Mouse (Mus musculus): Measurements from ENCODE around the gene Npb. TPM values are rescaled to one million over a fixed set of nuclear protein-coding genes. Genes with fewer than 3 reads are reported as not detected.
A peak's percentile ranks its signal among the peaks of the same experiment; 100 is the strongest.

Gene Npb
- total RNA-seq, 2 experiments from 2014 or later, result not detected

GRCm38 (mm10) chr11:120615167-120615566, 6.9 kb downstream of the Npb start:
- no peak for DNase-seq

- no peak for DNase-seq
Measured at GRCm38 (mm10) chr11:120615606-120616203, 7.4 kb downstream of the Npb start.

- DNase-seq, result no peak
Measured at GRCm38 (mm10) chr11:120616617-120617294, 8.5 kb downstream of the Npb start.

- DNase-seq, result peak; percentile 92
Measured at GRCm38 (mm10) chr11:120617519-120618112, 9.3 kb downstream of the Npb start, which contains the start of gene Pcyt2. Pcyt2 (minus strand) TSS chr11:120617936.

GRCm38 (mm10) chr11:120618619-120619535, 10.6 kb downstream of the Npb start:
- DNase-seq, result no peak

GRCm38 (mm10) chr11:120620195-120620594, 11.9 kb downstream of the Npb start:
- no peak for DNase-seq

- no peak for DNase-seq
Measured at GRCm38 (mm10) chr11:120622805-120623204, 14.5 kb downstream of the Npb start.

GRCm38 (mm10) chr11:120623961-120624679, 15.8 kb downstream of the Npb start:
- peak; percentile 61 for DNase-seq

- peak; percentile 87 for DNase-seq
Measured at GRCm38 (mm10) chr11:120624680-120625111, 16.4 kb downstream of the Npb start.

- DNase-seq, result no peak
Measured at GRCm38 (mm10) chr11:120625152-120625775, 17.0 kb downstream of the Npb start, which contains the start of gene Sirt7. Sirt7 (minus strand) TSS chr11:120625240.

- no peak for DNase-seq
Measured at GRCm38 (mm10) chr11:120626785-120627467, 18.6 kb downstream of the Npb start.

GRCm38 (mm10) chr11:120627468-120628300, 19.4 kb downstream of the Npb start:
- no peak for DNase-seq

- DNase-seq, result no peak
Measured at GRCm38 (mm10) chr11:120628601-120629340, 20.5 kb downstream of the Npb start.

- DNase-seq, result no peak
Measured at GRCm38 (mm10) chr11:120629341-120629730, 21.1 kb downstream of the Npb start.

- peak; percentile 40 for DNase-seq
Measured at GRCm38 (mm10) chr11:120629911-120630310, 21.6 kb downstream of the Npb start.

GRCm38 (mm10) chr11:120630401-120630871, 22.2 kb downstream of the Npb start:
- DNase-seq, result no peak

GRCm38 (mm10) chr11:120630881-120631725, 22.8 kb downstream of the Npb start:
- DNase-seq, result no peak
